Mouse (Mus musculus): Measurements from ENCODE around the gene Klhl8. TPM values are rescaled to one million over a fixed set of nuclear protein-coding genes. Genes with fewer than 3 reads are reported as not detected.

The Klhl8 gene
- polyA plus RNA-seq, 1 experiment from 2014 or later, result 12.1 TPM

DNA sequence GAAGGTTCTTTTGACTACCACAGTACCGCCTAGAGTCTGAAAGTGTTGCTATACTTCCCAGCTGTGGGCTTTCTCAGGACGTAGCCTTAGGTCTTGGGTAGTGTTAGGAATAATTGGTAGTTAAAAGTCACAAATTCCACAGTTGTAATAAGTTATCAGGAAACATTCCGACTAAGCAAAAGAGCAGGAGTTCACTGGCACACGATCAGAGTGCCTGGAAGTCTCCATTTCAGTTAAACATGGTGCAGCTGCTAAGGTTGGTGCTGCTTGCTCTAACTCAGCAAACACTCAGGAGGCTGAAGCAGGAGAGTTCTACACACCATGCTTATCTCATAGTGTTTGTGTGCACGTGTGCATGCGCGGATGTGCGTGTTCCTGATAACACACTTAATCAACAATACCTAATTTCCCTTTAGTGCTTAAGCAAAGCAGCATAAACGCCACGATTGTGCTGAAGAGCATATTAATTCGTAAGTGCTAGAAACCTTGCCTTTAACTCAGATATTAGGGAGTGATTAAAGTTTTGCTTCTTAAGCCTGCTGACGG lies 97.0 kb downstream of the Klhl8 start:
- no peaks in the 10 kb centered on the region for H3K27me3 ChIP-seq (replicated peaks; ENCODE audit: low read depth, poor library complexity, severe bottlenecking)
- WGBS, result 89% methylated on average over 12 of the region's 12 CpGs
- H3K9me3 ChIP-seq, result no peaks in the 10 kb centered on the region
- H3K4me1 ChIP-seq, result peaks cover 13% of the 10 kb centered on the region
- DNase-seq (ENCODE audit: low spot score), result no peak
- no peaks in the 10 kb centered on the region for H3K36me3 ChIP-seq (replicated peaks)
- H3K27ac ChIP-seq (replicated peaks), result no peak overlapping the region
- no peak overlapping the region for H3K4me3 ChIP-seq

DNA sequence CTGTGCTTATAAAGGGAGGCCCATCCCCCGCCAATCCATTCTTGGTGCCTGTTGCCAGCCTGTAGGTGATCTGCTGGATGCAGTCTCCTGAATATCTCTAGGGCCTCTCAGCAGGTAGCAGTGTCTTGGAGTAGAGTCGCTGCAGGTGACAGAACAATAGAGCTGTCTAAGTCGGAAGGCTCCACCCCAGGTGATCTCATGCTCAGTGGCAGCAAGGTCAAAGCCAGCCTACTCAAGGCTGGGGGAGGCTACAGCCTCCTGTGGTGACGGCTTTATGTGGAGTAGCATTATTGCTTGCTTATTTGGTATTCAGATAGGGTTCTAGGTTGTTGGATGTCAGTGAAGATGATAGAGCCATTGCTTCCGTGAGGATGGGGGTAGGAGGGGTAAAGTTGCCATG lies 97.8 kb downstream of the Klhl8 start:
- Histone ChIP-seq H3K4me3 (no peak overlapping the region), H3K9me3 (no peaks in the 10 kb centered on the region), H3K4me1 (peaks cover 16% of the 10 kb centered on the region), H3K27ac (replicated peaks) (no peak overlapping the region), H3K27me3 (replicated peaks; ENCODE audit: low read depth, poor library complexity, severe bottlenecking) (no peaks in the 10 kb centered on the region), H3K36me3 (replicated peaks) (no peaks in the 10 kb centered on the region)
- 73% methylated on average over 5 of the region's 5 CpGs for WGBS
- no peak for DNase-seq (ENCODE audit: low spot score)

Other genes starting within 250 kb of the Klhl8 start
- gene Aff1, start 218.9 kb downstream of the Klhl8 start, polyA plus RNA-seq (2016; fragmentation: Nextera tagmentation; extraction: Ambion mirVana), result 4.0 and 5.5 TPM in 2 replicates
- not detected in 2 replicates for gene Hsd17b13, start 66.2 kb upstream of the Klhl8 start, polyA plus RNA-seq (2016; fragmentation: Nextera tagmentation; extraction: Ambion mirVana)
- gene Hsd17b11, start 110.7 kb upstream of the Klhl8 start, polyA plus RNA-seq (2016; fragmentation: Nextera tagmentation; extraction: Ambion mirVana), result 2.1 and 2.6 TPM in 2 replicates
- gene Nudt9, start 135.0 kb upstream of the Klhl8 start, polyA plus RNA-seq (2016; fragmentation: Nextera tagmentation; extraction: Ambion mirVana), result 63.1 and 65.1 TPM in 2 replicates
- not detected in 2 replicates for gene Gm17660, start 166.3 kb upstream of the Klhl8 start, polyA plus RNA-seq (2016; fragmentation: Nextera tagmentation; extraction: Ambion mirVana)
- gene Sparcl1, start 202.5 kb upstream of the Klhl8 start, polyA plus RNA-seq (2016; fragmentation: Nextera tagmentation; extraction: Ambion mirVana), result 26.5 and 28.3 TPM in 2 replicates